Mouse (Mus musculus): ENCODE measurements around the gene Hdac1. TPM values are rescaled to one million over a fixed set of nuclear protein-coding genes. Genes with fewer than 3 reads are reported as not detected.

Hdac1 gene
- polyA plus RNA-seq, 1 experiment: 110 TPM

DNA sequence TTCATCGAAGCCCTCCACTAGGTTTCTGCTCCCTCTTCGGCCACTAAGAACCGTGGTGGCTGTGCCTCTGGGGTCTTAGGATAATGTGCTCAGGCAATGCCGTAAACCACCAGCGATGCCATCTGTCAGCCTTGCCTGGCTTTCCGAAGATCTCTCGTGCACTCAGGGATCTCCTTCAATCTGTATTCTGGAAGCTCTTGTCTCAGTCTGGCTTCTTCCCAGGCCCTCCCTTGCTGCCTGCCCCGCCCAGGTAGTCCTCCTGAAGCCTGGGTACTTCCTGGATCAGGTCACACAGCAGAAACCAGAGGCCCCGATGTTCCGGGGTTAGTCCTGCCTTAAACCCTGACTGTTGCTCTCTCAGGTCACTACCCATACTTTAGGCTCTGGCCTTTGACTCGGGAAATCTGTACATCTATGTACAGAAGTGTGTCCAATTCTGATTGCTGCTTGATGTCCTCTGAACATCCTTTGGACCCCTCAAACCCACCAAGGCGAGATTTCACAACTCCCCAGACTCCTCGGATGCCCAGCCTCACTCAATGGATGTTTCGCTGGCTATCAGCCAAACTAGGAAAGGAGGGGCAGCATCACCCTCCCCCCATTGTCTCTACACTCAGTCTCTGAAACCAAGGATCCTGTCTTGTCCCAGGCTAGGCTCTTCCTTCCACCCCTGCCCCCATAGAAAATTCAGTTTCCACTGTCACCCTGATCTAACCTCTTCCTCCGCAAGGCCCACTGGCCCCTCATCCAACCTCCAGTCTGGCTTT is 33.5 kb downstream of the Hdac1 start:
- no peak for TF ChIP-seq CTCF (IDR thresholded peaks at IDR 0.05; ENCODE audit: borderline replicate concordance, extremely low read depth, insufficient read depth, insufficient read length)
- no peak for TF ChIP-seq POLR2A (IDR thresholded peaks at IDR 0.05; ENCODE audit: borderline replicate concordance, extremely low read depth, insufficient read depth, insufficient read length, poor library complexity, severe bottlenecking)
- DNase-seq (ENCODE audit: low read depth): peak; percentile 49

DNA sequence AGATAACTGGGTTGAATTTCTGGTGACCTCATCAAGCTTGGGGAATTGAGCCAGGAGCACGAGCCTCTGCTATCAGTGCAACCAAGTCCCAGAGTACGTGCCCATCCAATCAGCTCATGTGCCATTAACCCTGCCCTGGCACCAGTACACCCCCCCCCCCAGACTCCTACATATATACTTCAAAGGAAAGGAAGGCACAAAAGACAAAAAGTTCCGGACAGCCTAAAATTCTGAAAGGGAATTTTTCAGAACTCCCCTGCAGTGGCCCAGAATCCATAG is 34.3 kb downstream of the Hdac1 start:
- DNase-seq (ENCODE audit: low read depth): no peak
- TF ChIP-seq POLR2A (IDR thresholded peaks at IDR 0.05; ENCODE audit: borderline replicate concordance, extremely low read depth, insufficient read depth, insufficient read length, poor library complexity, severe bottlenecking) (no peak), CTCF (IDR thresholded peaks at IDR 0.05; ENCODE audit: borderline replicate concordance, extremely low read depth, insufficient read depth, insufficient read length) (no peak)

GRCm38 (mm10) chr4:129507434-129508236 is 34.9 kb downstream of the Hdac1 start:
- DNase-seq (ENCODE audit: low read depth): no peak
- TF ChIP-seq POLR2A (IDR thresholded peaks at IDR 0.05; ENCODE audit: borderline replicate concordance, extremely low read depth, insufficient read depth, insufficient read length, poor library complexity, severe bottlenecking): no peak
- TF ChIP-seq CTCF (IDR thresholded peaks at IDR 0.05; ENCODE audit: borderline replicate concordance, extremely low read depth, insufficient read depth, insufficient read length): no peak

DNA sequence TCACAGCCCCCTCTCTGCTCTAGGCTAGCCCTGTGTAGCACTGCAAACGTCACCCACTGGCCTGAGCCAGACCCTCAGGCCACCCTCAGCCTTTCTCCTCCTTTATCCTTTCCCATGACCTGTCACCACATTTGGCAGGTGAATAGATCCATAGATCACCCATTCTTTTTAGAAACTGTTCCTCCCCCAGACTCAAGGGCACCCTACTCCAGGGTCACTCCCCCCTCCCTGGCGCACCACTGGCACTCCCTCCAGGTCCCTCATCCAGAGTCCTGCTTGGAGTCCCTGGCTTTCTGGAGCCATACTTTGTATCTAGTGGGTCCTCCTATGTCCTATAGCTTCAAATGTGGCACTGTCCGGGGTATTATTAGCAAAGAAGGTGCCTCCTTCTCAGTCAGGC is 37.0 kb downstream of the Hdac1 start:
- TF ChIP-seq POLR2A (IDR thresholded peaks at IDR 0.05; ENCODE audit: borderline replicate concordance, extremely low read depth, insufficient read depth, insufficient read length, poor library complexity, severe bottlenecking) (no peak), CTCF (IDR thresholded peaks at IDR 0.05; ENCODE audit: borderline replicate concordance, extremely low read depth, insufficient read depth, insufficient read length) (no peak)
- DNase-seq (ENCODE audit: low read depth): no peak

DNA sequence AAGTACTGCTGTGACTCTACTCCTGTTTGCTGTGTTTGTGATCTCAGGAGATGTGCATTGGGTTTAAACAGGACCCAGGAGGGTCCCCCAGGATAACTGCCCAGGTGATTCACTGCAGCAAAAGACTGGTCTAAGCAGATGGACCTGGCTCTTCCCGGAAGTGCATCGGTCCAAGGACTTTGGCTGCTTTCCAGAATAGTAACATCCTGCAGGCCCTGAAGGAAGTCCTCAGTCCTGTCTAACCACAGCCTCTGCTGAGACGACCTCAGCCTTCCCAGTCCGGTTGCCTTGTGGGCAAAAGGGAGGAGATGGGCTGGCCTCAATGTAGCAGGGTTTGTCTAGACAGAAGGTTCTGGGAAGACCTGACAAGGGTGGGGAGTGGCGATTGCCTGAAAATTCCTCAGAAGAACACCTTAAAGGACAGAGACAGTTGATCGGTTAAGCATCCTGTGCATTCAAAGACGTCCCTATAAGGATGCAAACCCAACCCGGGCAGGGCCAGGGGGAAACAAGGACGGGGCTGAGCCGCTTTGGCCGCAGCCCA is 39.5 kb downstream of the Hdac1 start:
- TF ChIP-seq CTCF (IDR thresholded peaks at IDR 0.05; ENCODE audit: borderline replicate concordance, extremely low read depth, insufficient read depth, insufficient read length) (no peak), POLR2A (IDR thresholded peaks at IDR 0.05; ENCODE audit: borderline replicate concordance, extremely low read depth, insufficient read depth, insufficient read length, poor library complexity, severe bottlenecking) (no peak)
- DNase-seq (ENCODE audit: low read depth): no peak

DNA sequence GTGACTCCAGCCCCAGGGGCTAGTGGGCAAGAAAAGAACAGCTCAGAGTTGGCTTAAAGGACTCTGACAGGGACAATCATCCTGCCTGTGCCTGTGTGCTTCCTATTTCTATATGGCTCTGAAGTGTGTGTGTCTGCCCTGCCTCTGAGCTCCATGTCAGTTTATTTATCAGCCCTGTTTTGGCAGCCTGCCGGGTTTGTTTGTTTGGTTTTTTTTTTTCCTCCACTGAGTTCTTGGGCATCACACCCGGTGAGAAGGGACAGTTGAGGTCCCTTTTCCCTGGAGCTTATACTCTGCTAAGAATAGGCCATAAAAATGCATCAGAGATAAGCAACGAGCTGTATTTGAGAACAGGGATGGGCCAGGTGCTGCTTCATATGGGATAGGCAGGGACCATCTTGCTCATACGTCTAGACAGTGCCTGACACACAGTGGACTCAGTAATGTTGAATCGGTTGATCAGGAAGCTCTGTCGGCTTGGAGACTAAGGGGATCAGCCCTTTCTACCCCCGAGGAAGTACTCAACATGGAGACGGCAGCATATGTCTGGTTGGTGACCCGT is 40.1 kb downstream of the Hdac1 start:
- no peak for TF ChIP-seq CTCF (IDR thresholded peaks at IDR 0.05; ENCODE audit: borderline replicate concordance, extremely low read depth, insufficient read depth, insufficient read length)
- no peak for TF ChIP-seq POLR2A (IDR thresholded peaks at IDR 0.05; ENCODE audit: borderline replicate concordance, extremely low read depth, insufficient read depth, insufficient read length, poor library complexity, severe bottlenecking)
- no peak for DNase-seq (ENCODE audit: low read depth)

- DNase-seq (ENCODE audit: low read depth): peak; percentile 90
- TF ChIP-seq CTCF (IDR thresholded peaks at IDR 0.05; ENCODE audit: borderline replicate concordance, extremely low read depth, insufficient read depth, insufficient read length) (no peak), POLR2A (IDR thresholded peaks at IDR 0.05; ENCODE audit: borderline replicate concordance, extremely low read depth, insufficient read depth, insufficient read length, poor library complexity, severe bottlenecking) (no peak)
Observed at GRCm38 (mm10) chr4:129500607-129501566, 41.6 kb downstream of the Hdac1 start.

DNA sequence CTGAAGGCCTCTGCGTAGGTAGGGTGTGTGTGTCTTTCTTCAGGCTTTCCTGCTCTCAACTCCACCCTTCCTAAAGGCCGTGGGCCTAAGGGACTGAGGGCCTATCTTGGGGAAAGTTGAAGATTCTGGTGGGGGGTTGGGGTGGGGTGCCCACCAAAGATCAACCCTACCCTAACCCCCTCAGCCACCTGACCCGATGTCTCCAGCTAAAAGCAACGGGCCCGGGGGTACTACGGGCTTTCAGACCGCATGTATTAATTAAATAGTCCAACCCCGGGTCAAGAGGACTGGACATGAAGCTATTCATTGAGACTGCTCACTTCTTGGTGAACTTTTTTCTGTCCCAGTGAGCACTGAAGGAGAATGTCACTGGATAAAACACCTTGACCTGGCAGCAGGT is 42.5 kb downstream of the Hdac1 start:
- no peak for TF ChIP-seq CTCF (IDR thresholded peaks at IDR 0.05; ENCODE audit: borderline replicate concordance, extremely low read depth, insufficient read depth, insufficient read length)
- TF ChIP-seq POLR2A (IDR thresholded peaks at IDR 0.05; ENCODE audit: borderline replicate concordance, extremely low read depth, insufficient read depth, insufficient read length, poor library complexity, severe bottlenecking): no peak
- no peak for DNase-seq (ENCODE audit: low read depth)

DNA sequence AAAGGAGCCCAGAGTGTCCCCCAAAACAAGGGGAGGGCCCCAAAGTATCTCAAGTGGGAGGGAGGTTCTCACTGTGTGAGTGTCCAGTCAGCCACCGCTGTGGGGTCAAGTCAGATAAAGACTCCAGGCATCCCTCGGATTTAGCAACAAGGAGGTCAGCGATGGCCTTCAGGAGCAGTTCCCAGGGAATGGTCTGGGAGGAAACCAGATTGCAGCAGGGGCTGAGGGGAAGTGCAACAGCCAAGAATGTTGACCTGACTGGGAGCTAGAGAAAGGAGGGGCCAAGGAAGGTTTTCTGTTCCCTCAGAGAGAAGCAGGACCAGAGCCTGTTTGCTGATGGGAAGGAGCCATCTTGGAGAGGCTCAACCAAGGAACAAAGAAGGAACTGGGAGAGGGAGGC is 43.6 kb downstream of the Hdac1 start:
- no peak for DNase-seq (ENCODE audit: low read depth)
- TF ChIP-seq POLR2A (IDR thresholded peaks at IDR 0.05; ENCODE audit: borderline replicate concordance, extremely low read depth, insufficient read depth, insufficient read length, poor library complexity, severe bottlenecking) (no peak), CTCF (IDR thresholded peaks at IDR 0.05; ENCODE audit: borderline replicate concordance, extremely low read depth, insufficient read depth, insufficient read length) (no peak)

- no peak for DNase-seq (ENCODE audit: low read depth)
- TF ChIP-seq POLR2A (IDR thresholded peaks at IDR 0.05; ENCODE audit: borderline replicate concordance, extremely low read depth, insufficient read depth, insufficient read length, poor library complexity, severe bottlenecking) (no peak), CTCF (IDR thresholded peaks at IDR 0.05; ENCODE audit: borderline replicate concordance, extremely low read depth, insufficient read depth, insufficient read length) (no peak)
Observed at GRCm38 (mm10) chr4:129496631-129497030, 45.9 kb downstream of the Hdac1 start.
